Mouse (Mus musculus) neural tube, embryonic 10.5 days (tissue): ENCODE data around the gene Sbf2.
"Not testable (repeated sequence)": the region's sequence is repeated elsewhere in the genome, so short reads cannot be mapped to it uniquely, and the experiment has no call there.

Experiments used
- DNase-seq: peaks from one replicate; pipeline ENCODE4 v3.0.0-alpha.2; 2017; ENCODE audit warnings: low spot score; ENCODE audit errors: extremely low spot score

Sbf2 gene

GRCm38 (mm10) chr7:110414276-110414675 is 200.4 kb downstream of the Sbf2 start:
- DNase-seq: no peak

GRCm38 (mm10) chr7:110402092-110402491 is 212.6 kb downstream of the Sbf2 start:
- no peak for DNase-seq

- DNase-seq: no peak
These were observed 222.1 kb downstream of the Sbf2 start for GRCm38 (mm10) chr7:110392576-110392975.

GRCm38 (mm10) chr7:110391632-110392031 is 223.1 kb downstream of the Sbf2 start:
- DNase-seq: no peak

GRCm38 (mm10) chr7:110388889-110389288 is 225.8 kb downstream of the Sbf2 start:
- DNase-seq: not testable (repeated sequence)

- DNase-seq: no peak
These were observed 227.2 kb downstream of the Sbf2 start for GRCm38 (mm10) chr7:110387565-110387964.

GRCm38 (mm10) chr7:110385482-110385881 is 229.2 kb downstream of the Sbf2 start:
- no peak for DNase-seq

- no peak for DNase-seq
These were observed 230.4 kb downstream of the Sbf2 start for GRCm38 (mm10) chr7:110384343-110384742.

- DNase-seq: no peak
These were observed 233.1 kb downstream of the Sbf2 start for GRCm38 (mm10) chr7:110381625-110382024.

GRCm38 (mm10) chr7:110379335-110379914 is 235.3 kb downstream of the Sbf2 start:
- no peak for DNase-seq

GRCm38 (mm10) chr7:110372529-110372928 is 242.2 kb downstream of the Sbf2 start:
- no peak for DNase-seq

- DNase-seq: no peak
These were observed 252.7 kb downstream of the Sbf2 start for GRCm38 (mm10) chr7:110362005-110362404.

GRCm38 (mm10) chr7:110361516-110361915 is 253.2 kb downstream of the Sbf2 start:
- no peak for DNase-seq

- no peak for DNase-seq
These were observed 255.3 kb downstream of the Sbf2 start for GRCm38 (mm10) chr7:110359391-110359790.

- no peak for DNase-seq
These were observed 260.8 kb downstream of the Sbf2 start for GRCm38 (mm10) chr7:110353971-110354370.

GRCm38 (mm10) chr7:110347250-110347649 is 267.5 kb downstream of the Sbf2 start:
- DNase-seq: no peak

- DNase-seq: no peak
These were observed 277.1 kb downstream of the Sbf2 start for GRCm38 (mm10) chr7:110337601-110338000.

- DNase-seq: no peak
These were observed 289.2 kb downstream of the Sbf2 start for GRCm38 (mm10) chr7:110325381-110326110.

- DNase-seq: no peak
These were observed 289.9 kb downstream of the Sbf2 start for GRCm38 (mm10) chr7:110324852-110325251.

- no peak for DNase-seq
These were observed 293.6 kb downstream of the Sbf2 start for GRCm38 (mm10) chr7:110321106-110321505.

- DNase-seq: no peak
These were observed 295.7 kb downstream of the Sbf2 start for GRCm38 (mm10) chr7:110318971-110319519.

- no peak for DNase-seq
These were observed 297.3 kb downstream of the Sbf2 start for GRCm38 (mm10) chr7:110317412-110317811.

GRCm38 (mm10) chr7:110315352-110315751 is 299.4 kb downstream of the Sbf2 start:
- DNase-seq: no peak
